Mouse (Mus musculus): ENCODE measurements around the gene Gdf9. TPM values are rescaled to one million over a fixed set of nuclear protein-coding genes. Genes with fewer than 3 reads are reported as not detected.

The Gdf9 gene
- total and polyA plus RNA-seq, 3 experiments: 0.37 to 0.43 (median 0.39) TPM

DNA sequence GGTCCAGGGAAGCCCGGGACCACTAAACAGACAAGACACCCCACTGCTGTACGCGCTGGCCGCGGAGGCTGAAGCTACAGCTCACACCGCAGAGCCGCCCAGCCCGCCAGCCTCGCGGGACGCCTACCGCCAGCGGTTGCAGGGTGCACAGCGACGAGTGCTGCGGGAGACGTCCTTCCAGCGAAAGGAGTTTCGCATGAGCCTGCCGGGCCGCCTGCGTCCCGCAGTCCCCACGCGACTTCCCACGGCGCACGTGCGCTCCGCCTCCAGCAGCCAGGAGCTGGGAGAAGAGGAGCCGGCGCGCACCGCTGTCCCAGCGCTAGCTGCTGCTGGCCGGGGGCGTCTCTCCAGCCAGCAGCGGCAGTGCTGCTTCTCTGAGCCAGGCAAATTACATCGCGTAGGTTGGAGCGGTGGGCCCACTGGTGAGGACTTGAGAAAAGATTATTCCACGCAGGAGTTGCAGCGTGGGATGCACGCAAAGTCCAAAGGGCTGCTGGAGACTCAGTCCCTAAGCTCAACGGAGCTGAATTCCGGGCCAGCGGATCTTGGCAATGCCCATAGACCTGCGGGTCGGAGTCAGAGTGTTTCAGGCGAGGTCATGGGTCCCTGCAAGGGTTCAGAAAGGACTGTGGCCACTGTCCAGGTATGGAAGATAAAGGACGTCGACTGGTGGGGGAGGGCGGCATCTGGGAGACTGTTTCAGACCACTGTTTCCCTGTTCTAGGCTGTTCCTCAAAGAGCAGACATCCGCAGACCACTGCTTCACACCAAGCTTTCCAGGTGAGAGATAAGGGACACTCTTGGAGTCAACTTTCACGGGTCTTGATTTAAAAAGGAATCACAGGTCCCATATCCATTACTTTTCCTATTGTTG, 33.0 kb downstream of the Gdf9 start:
- TF ChIP-seq POLR2A (IDR thresholded peaks at IDR 0.05; ENCODE audit: insufficient read depth, low read depth, low read length) (no peak), CTCF (IDR thresholded peaks at IDR 0.05) (no peak), EP300 (IDR thresholded peaks at IDR 0.05; ENCODE audit: insufficient read depth, low read depth, low read length) (no peak)
- Histone ChIP-seq H3K4me1 (ENCODE audit: control insufficient read depth, insufficient read depth, low read length) (peaks cover 1% of the 10 kb centered on the region; the same call in 1 of the 2 replicates), H3K79me2 (replicated peaks; ENCODE audit: control insufficient read depth, insufficient read depth, low read length) (no peaks in the 10 kb centered on the region), H3K27ac (no peak overlapping the region), H3K27me3 (ENCODE audit: control insufficient read depth, insufficient read depth, low read length) (0 out of 2 replicates have a peak, but pooled peaks cover 2% of the 10 kb centered on the region), H3K4me3 (peak overlapping the region; percentile 43), H3K9ac (ENCODE audit: low read depth, low read length) (peak overlapping the region; percentile 20; the same call in 1 of the 2 replicates), H3K36me3 (ENCODE audit: control insufficient read depth, insufficient read depth, low read length) (no peaks in the 10 kb centered on the region)
- WGBS: 19% methylated on average over 55 of the region's 55 CpGs
- intact Hi-C loops (cut with DNase I): no loop called here
- peak in 1 of 2 experiments; percentile 37 for DNase-seq

DNA sequence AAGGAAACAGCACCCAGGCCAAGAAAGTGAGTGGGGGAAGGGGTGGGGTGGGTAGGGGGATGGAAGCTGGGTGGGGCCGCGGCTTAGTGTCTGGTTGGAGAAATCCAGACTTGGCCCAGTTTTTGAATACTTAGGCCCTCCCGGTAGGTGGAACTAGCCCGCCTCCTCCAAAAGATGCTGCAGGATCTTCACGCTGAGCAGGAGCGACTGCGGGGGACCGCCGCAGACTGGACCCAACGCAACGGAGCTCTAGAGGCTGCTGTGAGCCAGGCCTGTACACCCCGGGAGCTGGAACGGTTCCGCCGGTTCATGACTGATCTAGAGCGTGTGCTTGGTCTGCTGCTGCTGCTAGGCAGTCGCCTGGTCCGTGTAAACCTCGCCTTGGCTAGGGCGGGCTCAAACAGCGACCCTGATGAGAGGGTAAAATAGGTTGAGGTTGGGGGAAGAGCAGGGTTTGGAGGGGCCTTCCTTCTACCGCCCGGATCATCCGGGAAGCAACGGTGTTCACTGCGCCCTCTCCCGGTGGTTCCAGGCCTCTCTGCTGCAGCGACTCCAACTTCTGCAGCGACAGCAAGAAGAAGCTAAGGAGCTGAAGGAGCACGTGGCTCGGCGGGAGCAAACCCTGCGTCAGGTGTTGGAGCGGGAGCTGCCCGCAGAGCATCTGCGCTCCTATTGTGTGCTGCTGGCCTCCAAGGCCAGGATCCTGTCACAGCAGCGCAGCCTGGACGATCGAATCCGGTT, 35.6 kb downstream of the Gdf9 start:
- H3K27me3 ChIP-seq (ENCODE audit: control insufficient read depth, insufficient read depth, low read length): 0 out of 2 replicates have a peak, but pooled peaks cover 2% of the 10 kb centered on the region
- DNase-seq: peak; percentile 74 to 85
- no peaks in the 10 kb centered on the region for H3K36me3 ChIP-seq (ENCODE audit: control insufficient read depth, insufficient read depth, low read length)
- intact Hi-C loops (cut with DNase I): loop anchor here (5.0 kb wide), 2 partner anchors 54 to 101 kb away; partner anchors contain the start of gene Kif3a
- H3K9ac ChIP-seq (ENCODE audit: low read depth, low read length): peak overlapping the region; percentile 57
- peaks cover 3% of the 10 kb centered on the region; the same call in 1 of the 2 replicates for H3K4me1 ChIP-seq (ENCODE audit: control insufficient read depth, insufficient read depth, low read length)
- TF ChIP-seq CTCF (IDR thresholded peaks at IDR 0.05) (peak; percentile 97), POLR2A (IDR thresholded peaks at IDR 0.05; ENCODE audit: insufficient read depth, low read depth, low read length) (no peak)
- H3K4me3 ChIP-seq: peak overlapping the region; percentile 36; the same call in 1 of the 2 replicates
- no peak overlapping the region for H3K27ac ChIP-seq
- 12% methylated on average over 40 of the region's 40 CpGs for WGBS
- H3K79me2 ChIP-seq (replicated peaks; ENCODE audit: control insufficient read depth, insufficient read depth, low read length): no peaks in the 10 kb centered on the region

DNA sequence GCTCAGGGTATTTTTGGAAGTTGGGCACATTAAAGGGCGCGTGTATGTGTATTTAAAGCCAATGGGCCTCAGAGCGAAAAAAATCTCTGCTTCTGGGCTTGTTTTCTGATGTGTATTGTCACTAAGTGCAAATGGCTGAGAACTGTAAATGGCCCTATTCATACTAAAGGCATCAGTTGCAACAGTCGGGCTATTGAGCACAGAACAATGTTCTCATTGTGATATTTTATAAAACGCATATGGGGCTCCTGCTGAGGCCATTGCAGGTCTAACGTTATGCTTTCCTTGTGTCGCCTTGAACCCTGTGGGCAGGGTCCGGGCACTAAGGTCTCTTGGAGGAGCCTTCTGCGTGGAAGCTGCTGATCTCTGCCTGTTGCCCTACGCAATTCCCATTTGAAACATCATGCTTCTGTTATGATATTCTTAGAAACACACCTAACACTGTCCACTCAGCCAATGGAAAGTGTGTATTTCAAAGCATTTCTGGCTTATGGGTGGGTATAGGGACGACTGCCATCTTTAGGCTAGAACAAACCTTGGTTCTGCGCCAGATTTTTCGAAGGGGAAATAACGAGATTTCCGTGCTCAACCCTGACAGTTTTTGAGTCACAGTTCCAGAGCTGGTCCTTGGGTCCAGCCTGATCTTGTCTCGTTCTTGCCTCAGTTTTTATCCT, 38.6 kb downstream of the Gdf9 start:
- peak overlapping the region; percentile 72; the same call in 1 of the 2 replicates for H3K27ac ChIP-seq
- H3K9ac ChIP-seq (ENCODE audit: low read depth, low read length): no peak overlapping the region
- H3K36me3 ChIP-seq (ENCODE audit: control insufficient read depth, insufficient read depth, low read length): no peaks in the 10 kb centered on the region
- no peak for DNase-seq
- WGBS: 37% methylated on average over 16 of the region's 16 CpGs
- intact Hi-C loops (cut with DNase I): loop anchor here (5.0 kb wide), 2 partner anchors 57 to 98 kb away; partner anchors contain the start of gene Kif3a
- no peaks in the 10 kb centered on the region for H3K79me2 ChIP-seq (replicated peaks; ENCODE audit: control insufficient read depth, insufficient read depth, low read length)
- TF ChIP-seq CTCF (IDR thresholded peaks at IDR 0.05): no peak
- no peak for TF ChIP-seq EP300 (IDR thresholded peaks at IDR 0.05; ENCODE audit: insufficient read depth, low read depth, low read length)
- TF ChIP-seq POLR2A (IDR thresholded peaks at IDR 0.05; ENCODE audit: insufficient read depth, low read depth, low read length): no peak
- H3K27me3 ChIP-seq (ENCODE audit: control insufficient read depth, insufficient read depth, low read length): no peaks in the 10 kb centered on the region
- H3K4me3 ChIP-seq: peak overlapping the region; percentile 24
- H3K4me1 ChIP-seq (ENCODE audit: control insufficient read depth, insufficient read depth, low read length): peaks cover 3% of the 10 kb centered on the region; the same call in 1 of the 2 replicates

DNA sequence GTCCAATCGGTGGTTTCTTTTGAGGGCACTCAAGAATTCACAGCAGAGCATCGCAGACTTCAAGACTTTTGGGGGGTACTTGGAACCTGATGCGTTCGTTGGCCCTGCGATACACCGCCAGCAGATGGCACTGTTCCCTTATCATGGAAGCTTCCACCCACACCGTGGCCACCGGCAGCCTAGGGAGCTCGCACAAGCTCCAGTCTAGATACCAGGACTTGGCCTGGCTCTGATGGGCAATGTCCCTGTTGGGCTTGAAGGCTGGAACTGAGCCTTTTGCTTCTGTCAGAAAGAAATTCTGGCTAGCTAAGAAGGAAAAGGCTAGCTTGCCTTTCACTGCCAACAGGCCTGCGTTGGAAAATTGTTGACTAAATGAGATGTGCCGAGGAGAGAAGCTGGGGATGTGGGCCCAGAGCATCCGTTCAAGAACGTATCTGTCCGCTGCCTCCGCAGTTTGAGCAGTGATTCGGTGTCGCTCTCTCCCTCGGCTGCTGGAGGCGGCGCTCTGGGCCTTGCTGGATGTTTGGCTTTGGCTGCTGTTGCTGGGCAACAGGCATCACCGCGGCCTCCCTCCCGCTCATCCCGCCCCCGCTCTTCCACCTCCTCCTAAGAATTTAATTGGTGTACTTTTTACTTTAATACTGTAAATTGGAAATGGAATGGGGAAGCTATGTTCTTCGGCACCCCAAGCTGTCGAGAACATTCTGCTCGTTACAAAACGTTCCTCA, 39.3 kb downstream of the Gdf9 start, which contains the start of gene Gm9837:
Gene Gm9837, minus strand, starts transcription at position 512 of the 728 bp plus-strand sequence.
- intact Hi-C loops (cut with DNase I): loop anchor here (1.0 to 5.0 kb wide), 6 partner anchors 57 to 267 kb away; partner anchors contain the start of gene Kif3a
- Histone ChIP-seq H3K4me3 (peak within 1 kb of the TSS; percentile 24), H3K36me3 (ENCODE audit: control insufficient read depth, insufficient read depth, low read length) (no peaks in the 10 kb centered on the region), H3K27me3 (ENCODE audit: control insufficient read depth, insufficient read depth, low read length) (no peaks in the 10 kb centered on the region), H3K27ac (peak within 1 kb of the TSS; percentile 72), H3K9ac (ENCODE audit: low read depth, low read length) (no peak within 1 kb of the TSS), H3K79me2 (replicated peaks; ENCODE audit: control insufficient read depth, insufficient read depth, low read length) (no peaks in the 10 kb centered on the region), H3K4me1 (ENCODE audit: control insufficient read depth, insufficient read depth, low read length) (peaks cover 3% of the 10 kb centered on the region; the same call in 1 of the 2 replicates)
- 4% methylated on average over 29 of the region's 29 CpGs for WGBS
- peak; percentile 29; the same call in 1 of the 2 replicates for TF ChIP-seq POLR2A (IDR thresholded peaks at IDR 0.05; ENCODE audit: insufficient read depth, low read depth, low read length)
- TF ChIP-seq EP300 (IDR thresholded peaks at IDR 0.05; ENCODE audit: insufficient read depth, low read depth, low read length): peak; percentile 98
- TF ChIP-seq CTCF (IDR thresholded peaks at IDR 0.05): peak; percentile 95
- peak; percentile 88 to 90 for DNase-seq

DNA sequence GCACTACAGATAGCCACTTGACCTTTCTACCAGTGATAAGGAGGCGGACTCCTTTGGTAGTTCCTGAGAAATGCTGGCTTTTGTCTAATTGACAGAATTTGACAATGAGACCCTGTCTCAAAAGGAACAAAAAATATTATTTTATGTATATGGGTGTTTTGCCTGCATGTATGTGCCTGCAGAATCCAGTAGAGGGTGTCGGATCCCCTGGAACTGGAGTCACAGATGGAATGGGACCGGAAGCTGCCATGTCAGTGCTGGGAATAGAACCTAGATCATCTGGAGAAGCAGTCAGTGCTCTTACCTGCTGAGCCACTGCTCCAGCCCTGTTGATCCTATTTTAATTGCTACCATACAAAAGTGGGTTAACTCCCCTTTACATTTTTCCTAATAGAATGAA, 41.9 kb downstream of the Gdf9 start:
- H3K4me3 ChIP-seq: no peak overlapping the region
- no peaks in the 10 kb centered on the region for H3K79me2 ChIP-seq (replicated peaks; ENCODE audit: control insufficient read depth, insufficient read depth, low read length)
- no peaks in the 10 kb centered on the region for H3K27me3 ChIP-seq (ENCODE audit: control insufficient read depth, insufficient read depth, low read length)
- no peak overlapping the region for H3K9ac ChIP-seq (ENCODE audit: low read depth, low read length)
- intact Hi-C loops (cut with DNase I): loop anchor here (5.0 kb wide), 1 partner anchor 55 kb away; no protein-coding TSS in a partner anchor
- peaks cover 1% of the 10 kb centered on the region; the same call in 1 of the 2 replicates for H3K4me1 ChIP-seq (ENCODE audit: control insufficient read depth, insufficient read depth, low read length)
- TF ChIP-seq POLR2A (IDR thresholded peaks at IDR 0.05; ENCODE audit: insufficient read depth, low read depth, low read length) (no peak), EP300 (IDR thresholded peaks at IDR 0.05; ENCODE audit: insufficient read depth, low read depth, low read length) (no peak), CTCF (IDR thresholded peaks at IDR 0.05) (peak; percentile 33)
- DNase-seq: no peak
- WGBS: 84% methylated on average over 3 of the region's 3 CpGs
- no peaks in the 10 kb centered on the region for H3K36me3 ChIP-seq (ENCODE audit: control insufficient read depth, insufficient read depth, low read length)
- H3K27ac ChIP-seq: no peak overlapping the region

Data from heart, adult 2 months (tissue).